Mouse (Mus musculus): ENCODE measurements around the gene Sbpl.

- TF ChIP-seq CTCF (IDR thresholded peaks at IDR 0.05) (no peak), POLR2A (IDR thresholded peaks at IDR 0.05; ENCODE audit: insufficient read depth, low read depth, low read length) (no peak), EP300 (IDR thresholded peaks at IDR 0.05; ENCODE audit: insufficient read depth, low read depth, low read length) (no peak)
Observed at GRCm38 (mm10) chr17:23925090-23925493, 30.0 kb downstream of the Sbpl start.
